Mouse (Mus musculus) ES-E14 (cell line): ENCODE results near the gene Sgsm2.

Experiments
- HCFC1 ChIP-seq: IDR thresholded peaks from 2 replicates; pipeline ENCODE4 v1.6.1; 2012; ENCODE audit warnings: low read length, inconsistent platforms, borderline replicate concordance; ENCODE audit not compliant: insufficient read depth
- ZC3H11A ChIP-seq: IDR thresholded peaks from 2 replicates; pipeline ENCODE4 v1.6.1; 2012; ENCODE audit warnings: low read depth, mild to moderate bottlenecking, inconsistent platforms, low read length, borderline replicate concordance
- ZNF384 ChIP-seq: IDR thresholded peaks from 2 replicates; pipeline ENCODE4 v1.6.1; 2012; ENCODE audit warnings: low read depth, low read length, inconsistent platforms

GRCm38 (mm10) chr11:74863471-74863870 lies 33.4 kb downstream of the Sgsm2 start:
- TF ChIP-seq HCFC1, result no peak
- TF ChIP-seq ZC3H11A, result no peak
- TF ChIP-seq ZNF384, result no peak
